Mouse (Mus musculus): ENCODE results near the gene Atp5g3. TPM values are rescaled to one million over a fixed set of nuclear protein-coding genes. Genes with fewer than 3 reads are reported as not detected.
A peak's percentile ranks its signal among the peaks of the same experiment; 100 is the strongest.

Gene Atp5g3
- polyA plus RNA-seq, 1 experiment from 2014 or later, result 1,216 TPM

GRCm38 (mm10) chr2:73891701-73892463 lies 19.2 kb downstream of the Atp5g3 start:
- no peaks in the 10 kb centered on the region for H3K9me3 ChIP-seq (ENCODE audit: control insufficient read depth, low read length)
- H3K27ac ChIP-seq (replicated peaks; ENCODE audit: low read depth, low read length), result peak overlapping the region; percentile 92
- ATAC-seq (ENCODE audit: low read depth), result peak; percentile 58
- H3K4me1 ChIP-seq (ENCODE audit: control insufficient read depth, insufficient read depth, low read length), result peaks cover 3% of the 10 kb centered on the region
- DNase-seq (ENCODE audit: low spot score), result peak; percentile 60
- WGBS, result 0% methylated on average over 28 of the region's 54 CpGs
- H3K4me2 ChIP-seq (ENCODE audit: low read depth, low read length), result peak overlapping the region; percentile 67
- H3K4me3 ChIP-seq (ENCODE audit: low read depth, low read length), result peak overlapping the region; percentile 95
- H3K36me3 ChIP-seq (ENCODE audit: control insufficient read depth, insufficient read depth, low read length), result 0 out of 2 replicates have a peak, but pooled peaks cover 4% of the 10 kb centered on the region
- H3K9ac ChIP-seq (ENCODE audit: low read depth, low read length), result peak overlapping the region; percentile 98
- no peaks in the 10 kb centered on the region for H3K27me3 ChIP-seq (replicated peaks; ENCODE audit: control insufficient read depth, insufficient read depth, low read length)

DNA sequence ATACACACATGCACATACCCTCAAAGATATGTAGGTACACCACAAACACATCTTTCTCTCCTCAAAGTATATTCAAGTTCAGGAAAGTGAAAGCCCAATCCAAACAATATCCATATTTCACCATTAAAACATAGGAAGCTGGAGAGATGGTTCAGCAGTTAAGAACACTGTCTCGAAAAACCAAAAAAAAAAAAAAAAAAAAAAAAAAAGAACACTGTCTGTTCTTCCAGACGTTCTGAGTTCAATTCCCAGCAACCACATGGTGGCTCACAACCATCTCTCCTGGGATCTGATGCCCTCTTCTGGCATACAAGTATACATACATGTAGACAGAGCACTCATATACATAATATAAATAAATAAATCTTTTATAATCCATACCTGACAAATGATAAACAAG lies 25.1 kb downstream of the Atp5g3 start:
- Histone ChIP-seq H3K27me3 (replicated peaks; ENCODE audit: control insufficient read depth, insufficient read depth, low read length) (no peaks in the 10 kb centered on the region), H3K9me3 (ENCODE audit: control insufficient read depth, low read length) (no peaks in the 10 kb centered on the region), H3K4me1 (ENCODE audit: control insufficient read depth, insufficient read depth, low read length) (no peaks in the 10 kb centered on the region), H3K4me2 (ENCODE audit: low read depth, low read length) (no peak overlapping the region), H3K27ac (replicated peaks; ENCODE audit: low read depth, low read length) (no peak overlapping the region), H3K36me3 (ENCODE audit: control insufficient read depth, insufficient read depth, low read length) (0 out of 2 replicates have a peak, but pooled peaks cover 4% of the 10 kb centered on the region), H3K4me3 (ENCODE audit: low read depth, low read length) (no peak overlapping the region), H3K9ac (ENCODE audit: low read depth, low read length) (no peak overlapping the region)
- ATAC-seq (ENCODE audit: low read depth) (no peak), DNase-seq (ENCODE audit: low spot score) (no peak)
- 79% methylated on average over 2 of the region's 2 CpGs for WGBS

GRCm38 (mm10) chr2:73877891-73878290 lies 33.2 kb downstream of the Atp5g3 start:
- no peaks in the 10 kb centered on the region for H3K4me1 ChIP-seq (ENCODE audit: control insufficient read depth, insufficient read depth, low read length)
- ATAC-seq (ENCODE audit: low read depth) (no peak), DNase-seq (ENCODE audit: low spot score) (no peak)
- no peak overlapping the region for H3K4me3 ChIP-seq (ENCODE audit: low read depth, low read length)
- H3K27ac ChIP-seq (replicated peaks; ENCODE audit: low read depth, low read length), result no peak overlapping the region
- peaks cover 26% of the 10 kb centered on the region for H3K36me3 ChIP-seq (ENCODE audit: control insufficient read depth, insufficient read depth, low read length)
- 91% methylated on average over 2 of the region's 2 CpGs for WGBS
- H3K9me3 ChIP-seq (ENCODE audit: control insufficient read depth, low read length), result no peaks in the 10 kb centered on the region
- H3K9ac ChIP-seq (ENCODE audit: low read depth, low read length), result no peak overlapping the region
- no peaks in the 10 kb centered on the region for H3K27me3 ChIP-seq (replicated peaks; ENCODE audit: control insufficient read depth, insufficient read depth, low read length)
- H3K4me2 ChIP-seq (ENCODE audit: low read depth, low read length), result no peak overlapping the region

- 82% methylated on average over 16 of the region's 16 CpGs for WGBS
- Histone ChIP-seq H3K27ac (replicated peaks; ENCODE audit: low read depth, low read length) (no peak overlapping the region), H3K4me1 (ENCODE audit: control insufficient read depth, insufficient read depth, low read length) (no peaks in the 10 kb centered on the region), H3K36me3 (ENCODE audit: control insufficient read depth, insufficient read depth, low read length) (peaks cover 31% of the 10 kb centered on the region), H3K9me3 (ENCODE audit: control insufficient read depth, low read length) (no peaks in the 10 kb centered on the region), H3K9ac (ENCODE audit: low read depth, low read length) (no peak overlapping the region), H3K4me2 (ENCODE audit: low read depth, low read length) (no peak overlapping the region), H3K4me3 (ENCODE audit: low read depth, low read length) (no peak overlapping the region), H3K27me3 (replicated peaks; ENCODE audit: control insufficient read depth, insufficient read depth, low read length) (no peaks in the 10 kb centered on the region)
- DNase-seq (ENCODE audit: low spot score) (no peak), ATAC-seq (ENCODE audit: low read depth) (no peak)
These were observed 43.2 kb downstream of the Atp5g3 start for GRCm38 (mm10) chr2:73867764-73868487.

DNA sequence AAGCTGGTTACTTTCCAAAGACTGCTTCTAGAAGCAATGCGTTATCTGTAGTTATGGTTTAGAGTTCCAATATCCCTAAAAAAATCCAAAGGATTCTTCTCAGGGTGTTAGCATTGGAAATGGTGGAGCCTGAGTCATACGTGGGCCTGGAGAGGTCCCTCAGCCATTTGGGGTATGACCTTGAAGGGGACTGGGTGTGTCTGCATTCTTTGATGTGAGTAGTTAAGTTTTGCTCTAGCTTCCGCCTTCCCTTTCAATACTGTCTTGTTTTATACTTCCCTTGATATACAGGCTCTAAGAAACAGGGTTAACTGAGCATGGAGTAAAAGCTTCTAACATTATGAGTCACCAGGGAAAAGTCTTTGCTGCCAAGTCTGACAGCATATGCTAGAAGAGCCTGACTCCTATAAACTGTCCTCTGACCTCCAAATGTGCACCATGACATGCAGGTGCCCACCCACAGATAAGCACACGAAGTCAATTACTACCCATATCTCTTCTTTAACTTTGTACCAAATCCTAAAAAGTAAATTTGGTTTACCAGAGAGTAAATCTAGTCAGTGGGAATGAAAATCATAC lies 51.0 kb downstream of the Atp5g3 start:
- Histone ChIP-seq H3K9me3 (ENCODE audit: control insufficient read depth, low read length) (no peaks in the 10 kb centered on the region), H3K4me3 (ENCODE audit: low read depth, low read length) (no peak overlapping the region), H3K4me2 (ENCODE audit: low read depth, low read length) (no peak overlapping the region), H3K36me3 (ENCODE audit: control insufficient read depth, insufficient read depth, low read length) (peaks cover 8% of the 10 kb centered on the region), H3K4me1 (ENCODE audit: control insufficient read depth, insufficient read depth, low read length) (no peaks in the 10 kb centered on the region), H3K27me3 (replicated peaks; ENCODE audit: control insufficient read depth, insufficient read depth, low read length) (no peaks in the 10 kb centered on the region), H3K27ac (replicated peaks; ENCODE audit: low read depth, low read length) (no peak overlapping the region), H3K9ac (ENCODE audit: low read depth, low read length) (no peak overlapping the region)
- DNase-seq (ENCODE audit: low spot score) (no peak), ATAC-seq (ENCODE audit: low read depth) (no peak)
- WGBS, result 82% methylated on average over 4 of the region's 4 CpGs

Other genes with a start within 250 kb of the Atp5g3 start
- gene Chn1, start 136.0 kb downstream of the Atp5g3 start, polyA plus RNA-seq (2014; fragmentation: Nextera tagmentation; extraction: Ambion mirVana), result 35.5 and 36.0 TPM in 2 replicates
- gene Atf2, start 18.7 kb downstream of the Atp5g3 start, polyA plus RNA-seq (2014; fragmentation: Nextera tagmentation; extraction: Ambion mirVana), result 48.4 and 51.9 TPM in 2 replicates